Mouse (Mus musculus) C2C12 (cell line): ENCODE data around the gene 4930595D18Rik.

Source experiments
- CEBPB ChIP-seq: IDR thresholded peaks from one replicate; pipeline ENCODE4 v1.6.1; 2011; ENCODE audit warnings: low read depth, mild to moderate bottlenecking, control low read depth, moderate library complexity
- MAX ChIP-seq: IDR thresholded peaks from one replicate; pipeline ENCODE4 v1.6.1; 2011; ENCODE audit warnings: mild to moderate bottlenecking, control low read depth

GRCm38 (mm10) chr12:111193331-111193730 is 9.0 kb upstream of the 4930595D18Rik start:
- TF ChIP-seq MAX: no peak
- TF ChIP-seq CEBPB: no peak
